Mouse (Mus musculus) forebrain, postnatal 0 days (tissue): Measurements from ENCODE around the gene Gm21988. TPM values are rescaled to one million over a fixed set of nuclear protein-coding genes. Genes with fewer than 3 reads are reported as not detected.

Experiments used
- ATAC-seq: fragments of 200-750 bp; cut with Nextera tagmentation; 2 replicates; pipeline ENCODE4 v1.8.0; 2017; ENCODE audit warnings: mild to moderate bottlenecking, moderate library complexity
- DNase-seq: peaks from one replicate; pipeline ENCODE4 v3.0.0-alpha.2; 2015
- H3K27ac ChIP-seq: fragments of 300-500 bp; sonication (generic); 2 replicates; pipeline ENCODE4 v1.5.1; 2014; ENCODE audit warnings: low read depth, mild to moderate bottlenecking, antibody characterized with exemption, low read length, moderate library complexity, mixed read lengths
- H3K27me3 ChIP-seq: fragments of 300-500 bp; sonication (generic); 2 replicates; pipeline ENCODE4 v1.6.1; 2014; ENCODE audit warnings: mild to moderate bottlenecking, low read length, mixed read lengths; ENCODE audit not compliant: insufficient read depth
- H3K36me3 ChIP-seq: fragments of 300-500 bp; sonication (generic); 2 replicates; pipeline ENCODE4 v1.6.1; 2014; ENCODE audit warnings: mild to moderate bottlenecking, moderate library complexity; ENCODE audit not compliant: insufficient read depth
- H3K4me1 ChIP-seq: fragments of 300-500 bp; sonication (generic); 2 replicates; pipeline ENCODE4 v1.6.1; 2014; ENCODE audit warnings: antibody characterized with exemption; ENCODE audit not compliant: insufficient read depth
- H3K4me2 ChIP-seq: fragments of 300-500 bp; sonication (generic); 2 replicates; pipeline ENCODE4 v1.6.1; 2014; ENCODE audit warnings: low read depth, mild to moderate bottlenecking, moderate library complexity
- H3K4me3 ChIP-seq: fragments of 300-500 bp; sonication (generic); 2 replicates; pipeline ENCODE4 v1.5.1; 2014; ENCODE audit warnings: low read depth, low read length, mixed read lengths
- H3K9ac ChIP-seq: fragments of 300-500 bp; sonication (generic); 2 replicates; pipeline ENCODE4 v1.6.1; 2014; ENCODE audit warnings: mild to moderate bottlenecking
- H3K9me3 ChIP-seq: fragments of 300-500 bp; sonication (generic); 2 replicates; pipeline ENCODE4 v1.6.1; 2016; ENCODE audit warnings: low read length
- CTCF ChIP-seq: sonication (generic); IDR thresholded peaks from 2 replicates; pipeline ENCODE4 v1.5.1; 2016; ENCODE audit warnings: antibody characterized with exemption, control low read depth, low read depth
- WGBS: fragments of 180-500 bp; shearing (Covaris S2); extraction: QIAGEN DNeasy Blood & Tissue Kit; methylation state at CpG from one replicate; pipeline ENCODE4 v1.1.7; 2014; 5-methylcytosine and 5-hydroxymethylcytosine counted together
- polyA plus RNA-seq: library from polyadenylated mRNA; unstranded; fragments of >200 nt; fragmentation: Nextera tagmentation; extraction: Ambion mirVana; gene quantifications from 2 replicates; pipeline ENCODE4 v1.2.1, GENCODE M21; 2015
- total RNA-seq: library from RNA; depleted of rRNA; stranded (reverse); fragments of >200 nt; gene quantifications from 2 replicates; pipeline ENCODE4 v1.2.3, GENCODE M21; 2014

The Gm21988 gene
- total and polyA plus RNA-seq, 2 experiments from 2014 or later, result 4.9 to 16.6 TPM

GRCm38 (mm10) chr11:70254337-70254736 lies 14.7 kb upstream of the Gm21988 start:
- DNase-seq, result no peak
- 5% methylated on average over 18 of the region's 18 CpGs for WGBS
- Histone ChIP-seq H3K9ac (no peak overlapping the region), H3K4me1 (no peaks in the 10 kb centered on the region), H3K27ac (no peak overlapping the region), H3K4me2 (no peak overlapping the region), H3K36me3 (no peaks in the 10 kb centered on the region), H3K9me3 (no peaks in the 10 kb centered on the region), H3K4me3 (no peak overlapping the region), H3K27me3 (peaks cover 36% of the 10 kb centered on the region)
- ATAC-seq, result no peak
- no peak for TF ChIP-seq CTCF

DNA sequence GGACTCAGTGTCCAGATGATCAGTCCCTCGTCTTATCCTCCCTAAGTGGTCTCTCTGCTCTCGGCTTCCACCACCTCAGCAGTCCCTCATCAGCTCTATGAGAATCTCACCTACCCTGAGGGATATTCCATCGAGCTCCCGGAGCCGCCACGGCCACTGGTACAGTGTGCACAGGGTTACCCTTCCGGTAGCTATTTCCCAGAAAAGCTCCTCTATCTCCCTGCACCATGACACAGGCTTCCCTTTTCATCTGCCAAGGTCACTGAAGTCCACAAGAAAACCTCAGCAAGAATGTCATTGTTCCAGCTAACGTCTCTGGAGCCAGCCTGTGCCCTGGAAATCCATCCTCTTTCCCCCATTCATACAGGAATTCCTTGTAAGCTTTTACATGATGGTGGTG lies 12.2 kb upstream of the Gm21988 start:
- Histone ChIP-seq H3K4me3 (no peak overlapping the region), H3K9ac (no peak overlapping the region), H3K27ac (no peak overlapping the region), H3K9me3 (no peaks in the 10 kb centered on the region), H3K27me3 (peaks cover 36% of the 10 kb centered on the region), H3K36me3 (no peaks in the 10 kb centered on the region), H3K4me2 (no peak overlapping the region), H3K4me1 (no peaks in the 10 kb centered on the region)
- DNase-seq (no peak), ATAC-seq (no peak)
- 85% methylated on average over 8 of the region's 8 CpGs for WGBS
- no peak for TF ChIP-seq CTCF

- Histone ChIP-seq H3K27me3 (peaks cover 28% of the 10 kb centered on the region), H3K4me3 (no peak overlapping the region), H3K36me3 (no peaks in the 10 kb centered on the region), H3K27ac (no peak overlapping the region), H3K4me2 (no peak overlapping the region), H3K9me3 (no peaks in the 10 kb centered on the region), H3K9ac (no peak overlapping the region), H3K4me1 (no peaks in the 10 kb centered on the region)
- no peak for TF ChIP-seq CTCF
- DNase-seq, result no peak
- no peak for ATAC-seq
- 77% methylated on average over 11 of the region's 11 CpGs for WGBS
Observed at GRCm38 (mm10) chr11:70250150-70250549, 10.5 kb upstream of the Gm21988 start.

GRCm38 (mm10) chr11:70247136-70247845 lies 7.7 kb upstream of the Gm21988 start:
- Histone ChIP-seq H3K27ac (no peak overlapping the region), H3K9me3 (no peaks in the 10 kb centered on the region), H3K4me2 (no peak overlapping the region), H3K4me1 (no peaks in the 10 kb centered on the region), H3K27me3 (peaks cover 2% of the 10 kb centered on the region), H3K36me3 (no peaks in the 10 kb centered on the region), H3K4me3 (no peak overlapping the region), H3K9ac (no peak overlapping the region)
- DNase-seq (peak; percentile 69), ATAC-seq (no peak)
- 57% methylated on average over 9 of the region's 9 CpGs for WGBS
- peak; percentile 81 for TF ChIP-seq CTCF

DNA sequence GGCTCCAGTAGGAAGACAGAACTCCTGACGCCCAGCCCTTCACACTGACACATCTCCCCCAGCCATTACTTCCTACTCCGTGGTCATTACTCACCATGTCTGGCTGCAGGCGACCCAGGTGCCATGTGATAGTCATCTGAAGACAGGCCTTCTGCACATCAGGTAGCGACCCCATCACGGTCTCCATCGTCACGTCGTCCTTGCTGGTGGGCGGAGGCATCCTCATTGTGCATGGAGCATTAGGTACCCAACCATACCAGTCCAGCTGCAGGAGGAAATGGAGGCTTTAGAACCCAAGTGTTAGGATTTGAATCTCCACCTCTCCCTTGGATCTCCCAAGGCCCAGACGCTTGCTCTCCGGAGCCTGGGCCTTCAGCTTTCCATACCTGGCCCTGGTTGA lies 3.0 kb upstream of the Gm21988 start:
- Histone ChIP-seq H3K4me3 (no peak overlapping the region), H3K9ac (no peak overlapping the region), H3K4me1 (peaks cover 12% of the 10 kb centered on the region; the same call in 1 of the 2 replicates), H3K27me3 (no peaks in the 10 kb centered on the region), H3K36me3 (no peaks in the 10 kb centered on the region), H3K27ac (no peak overlapping the region), H3K9me3 (no peaks in the 10 kb centered on the region), H3K4me2 (no peak overlapping the region)
- ATAC-seq (no peak), DNase-seq (no peak)
- 71% methylated on average over 11 of the region's 11 CpGs for WGBS
- TF ChIP-seq CTCF, result no peak

GRCm38 (mm10) chr11:70238591-70239440 lies 814 bp downstream of the Gm21988 start:
- Histone ChIP-seq H3K9ac (peak overlapping the region; percentile 92), H3K4me2 (peak overlapping the region; percentile 97), H3K36me3 (peaks cover 18% of the 10 kb centered on the region), H3K27me3 (no peaks in the 10 kb centered on the region), H3K4me3 (peak overlapping the region; percentile 98), H3K27ac (peak overlapping the region; percentile 96), H3K9me3 (no peaks in the 10 kb centered on the region), H3K4me1 (peaks cover 22% of the 10 kb centered on the region; the same call in 1 of the 2 replicates)
- DNase-seq (no peak), ATAC-seq (peak; percentile 5; the same call in 1 of the 2 replicates)
- no peak for TF ChIP-seq CTCF
- 11% methylated on average over 23 of the region's 23 CpGs for WGBS
